Mouse (Mus musculus): ENCODE measurements around the gene Ahcyl1. TPM values are rescaled to one million over a fixed set of nuclear protein-coding genes. Genes with fewer than 3 reads are reported as not detected.
A peak's percentile ranks its signal among the peaks of the same experiment; 100 is the strongest.

Ahcyl1 gene
- polyA plus RNA-seq, 1 experiment from 2014 or later: 96.1 TPM

- ATAC-seq (ENCODE audit: low FRiP score, low TSS enrichment): no peak
- Histone ChIP-seq H3K36me3 (ENCODE audit: insufficient read depth, low read length) (no peaks in the 10 kb centered on the region), H3K4me2 (replicated peaks; ENCODE audit: low read depth, low read length) (no peak overlapping the region), H3K4me1 (ENCODE audit: insufficient read depth, low read length) (no peaks in the 10 kb centered on the region), H3K27ac (ENCODE audit: low read length) (no peak overlapping the region), H3K27me3 (ENCODE audit: insufficient read depth, low read length) (no peaks in the 10 kb centered on the region), H3K9ac (replicated peaks; ENCODE audit: low read length) (no peak overlapping the region), H3K4me3 (ENCODE audit: low read length) (no peak overlapping the region), H3K9me3 (ENCODE audit: low read length) (no peaks in the 10 kb centered on the region)
- 63% methylated on average over 5 of the region's 5 CpGs for WGBS
Observed at GRCm38 (mm10) chr3:107637606-107638172, 58.7 kb downstream of the Ahcyl1 start.

- WGBS: 78% methylated on average over 3 of the region's 3 CpGs
- Histone ChIP-seq H3K4me3 (ENCODE audit: low read length) (no peak overlapping the region), H3K27ac (ENCODE audit: low read length) (no peak overlapping the region), H3K4me1 (ENCODE audit: insufficient read depth, low read length) (no peaks in the 10 kb centered on the region), H3K9me3 (ENCODE audit: low read length) (no peaks in the 10 kb centered on the region), H3K36me3 (ENCODE audit: insufficient read depth, low read length) (no peaks in the 10 kb centered on the region), H3K4me2 (replicated peaks; ENCODE audit: low read depth, low read length) (no peak overlapping the region), H3K27me3 (ENCODE audit: insufficient read depth, low read length) (no peaks in the 10 kb centered on the region), H3K9ac (replicated peaks; ENCODE audit: low read length) (no peak overlapping the region)
- no peak for ATAC-seq (ENCODE audit: low FRiP score, low TSS enrichment)
Observed at GRCm38 (mm10) chr3:107636236-107636635, 60.1 kb downstream of the Ahcyl1 start.

GRCm38 (mm10) chr3:107635836-107636235, 60.5 kb downstream of the Ahcyl1 start:
- Histone ChIP-seq H3K9ac (replicated peaks; ENCODE audit: low read length) (no peak overlapping the region), H3K27ac (ENCODE audit: low read length) (no peak overlapping the region), H3K4me2 (replicated peaks; ENCODE audit: low read depth, low read length) (no peak overlapping the region), H3K4me1 (ENCODE audit: insufficient read depth, low read length) (no peaks in the 10 kb centered on the region), H3K36me3 (ENCODE audit: insufficient read depth, low read length) (no peaks in the 10 kb centered on the region), H3K9me3 (ENCODE audit: low read length) (no peaks in the 10 kb centered on the region), H3K4me3 (ENCODE audit: low read length) (no peak overlapping the region), H3K27me3 (ENCODE audit: insufficient read depth, low read length) (no peaks in the 10 kb centered on the region)
- no peak for ATAC-seq (ENCODE audit: low FRiP score, low TSS enrichment)
- 56% methylated on average over 8 of the region's 8 CpGs for WGBS

DNA sequence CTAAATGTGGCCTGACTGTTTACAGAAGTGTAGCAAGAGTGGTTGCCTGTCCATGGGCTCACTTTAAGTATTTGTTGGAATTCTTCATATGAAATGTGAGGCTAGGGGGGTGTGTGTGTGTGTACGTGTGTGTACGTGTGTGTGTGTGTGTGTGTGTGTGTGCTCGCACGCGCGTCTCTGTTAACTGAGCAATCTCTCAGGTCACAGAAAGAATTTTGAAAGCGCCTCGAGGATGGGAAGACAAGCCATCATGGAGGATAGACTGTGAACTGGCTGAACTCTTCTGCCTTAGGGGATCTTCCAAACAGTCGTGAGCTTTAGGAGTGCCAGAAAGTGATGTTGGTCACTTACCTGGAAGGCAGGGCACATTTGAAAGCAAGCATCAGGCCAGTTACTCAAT, 62.5 kb downstream of the Ahcyl1 start:
- H3K27me3 ChIP-seq (ENCODE audit: insufficient read depth, low read length): no peaks in the 10 kb centered on the region
- H3K4me2 ChIP-seq (replicated peaks; ENCODE audit: low read depth, low read length): no peak overlapping the region
- no peaks in the 10 kb centered on the region for H3K9me3 ChIP-seq (ENCODE audit: low read length)
- 87% methylated on average over 9 of the region's 9 CpGs for WGBS
- no peak overlapping the region for H3K27ac ChIP-seq (ENCODE audit: low read length)
- no peaks in the 10 kb centered on the region for H3K36me3 ChIP-seq (ENCODE audit: insufficient read depth, low read length)
- no peak for ATAC-seq (ENCODE audit: low FRiP score, low TSS enrichment)
- no peak overlapping the region for H3K9ac ChIP-seq (replicated peaks; ENCODE audit: low read length)
- peaks cover 8% of the 10 kb centered on the region for H3K4me1 ChIP-seq (ENCODE audit: insufficient read depth, low read length)
- no peak overlapping the region for H3K4me3 ChIP-seq (ENCODE audit: low read length)

- Histone ChIP-seq H3K4me2 (replicated peaks; ENCODE audit: low read depth, low read length) (no peak overlapping the region), H3K9me3 (ENCODE audit: low read length) (no peaks in the 10 kb centered on the region), H3K9ac (replicated peaks; ENCODE audit: low read length) (no peak overlapping the region), H3K27ac (ENCODE audit: low read length) (no peak overlapping the region), H3K4me1 (ENCODE audit: insufficient read depth, low read length) (peaks cover 8% of the 10 kb centered on the region), H3K4me3 (ENCODE audit: low read length) (no peak overlapping the region), H3K36me3 (ENCODE audit: insufficient read depth, low read length) (no peaks in the 10 kb centered on the region), H3K27me3 (ENCODE audit: insufficient read depth, low read length) (no peaks in the 10 kb centered on the region)
- no peak for ATAC-seq (ENCODE audit: low FRiP score, low TSS enrichment)
- WGBS: 89% methylated on average over 4 of the region's 4 CpGs
Observed at GRCm38 (mm10) chr3:107632786-107633185, 63.6 kb downstream of the Ahcyl1 start.

DNA sequence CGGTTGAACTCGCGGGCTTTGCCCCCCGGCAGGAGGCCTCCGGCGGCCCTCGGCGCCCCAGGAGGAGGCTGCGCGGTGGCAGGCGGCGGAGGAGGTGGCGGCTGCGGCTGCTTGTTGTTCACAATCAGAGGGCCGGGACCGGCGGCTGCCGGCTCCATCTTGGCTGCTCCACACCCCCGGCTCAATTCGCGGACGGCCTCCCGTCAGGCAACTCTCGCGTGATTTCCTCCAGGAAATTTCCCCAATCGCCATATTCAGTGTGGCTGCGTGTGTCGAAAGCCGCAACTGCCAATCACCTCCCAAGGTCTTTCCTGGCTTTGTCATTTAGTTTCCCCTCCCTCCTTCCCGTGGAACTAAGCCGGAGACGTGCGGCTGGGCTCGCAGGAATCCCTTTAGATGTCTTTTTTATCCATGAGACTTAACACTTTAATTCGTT, 64.8 kb downstream of the Ahcyl1 start, which contains the start of gene Strip1:
Gene Strip1 (minus strand): TSS at position 172 of the 436 bp plus-strand sequence.
- Histone ChIP-seq H3K27ac (ENCODE audit: low read length) (peak within 1 kb of the TSS; percentile 78), H3K4me3 (ENCODE audit: low read length) (peak within 1 kb of the TSS; percentile 100), H3K36me3 (ENCODE audit: insufficient read depth, low read length) (peaks cover 11% of the 10 kb centered on the region), H3K9me3 (ENCODE audit: low read length) (no peaks in the 10 kb centered on the region), H3K4me2 (replicated peaks; ENCODE audit: low read depth, low read length) (peak within 1 kb of the TSS; percentile 88), H3K27me3 (ENCODE audit: insufficient read depth, low read length) (no peaks in the 10 kb centered on the region), H3K4me1 (ENCODE audit: insufficient read depth, low read length) (peaks cover 8% of the 10 kb centered on the region), H3K9ac (replicated peaks; ENCODE audit: low read length) (peak within 1 kb of the TSS; percentile 93)
- ATAC-seq (ENCODE audit: low FRiP score, low TSS enrichment): peak; percentile 94
- WGBS: under 1% methylated on average over 35 of the region's 35 CpGs

DNA sequence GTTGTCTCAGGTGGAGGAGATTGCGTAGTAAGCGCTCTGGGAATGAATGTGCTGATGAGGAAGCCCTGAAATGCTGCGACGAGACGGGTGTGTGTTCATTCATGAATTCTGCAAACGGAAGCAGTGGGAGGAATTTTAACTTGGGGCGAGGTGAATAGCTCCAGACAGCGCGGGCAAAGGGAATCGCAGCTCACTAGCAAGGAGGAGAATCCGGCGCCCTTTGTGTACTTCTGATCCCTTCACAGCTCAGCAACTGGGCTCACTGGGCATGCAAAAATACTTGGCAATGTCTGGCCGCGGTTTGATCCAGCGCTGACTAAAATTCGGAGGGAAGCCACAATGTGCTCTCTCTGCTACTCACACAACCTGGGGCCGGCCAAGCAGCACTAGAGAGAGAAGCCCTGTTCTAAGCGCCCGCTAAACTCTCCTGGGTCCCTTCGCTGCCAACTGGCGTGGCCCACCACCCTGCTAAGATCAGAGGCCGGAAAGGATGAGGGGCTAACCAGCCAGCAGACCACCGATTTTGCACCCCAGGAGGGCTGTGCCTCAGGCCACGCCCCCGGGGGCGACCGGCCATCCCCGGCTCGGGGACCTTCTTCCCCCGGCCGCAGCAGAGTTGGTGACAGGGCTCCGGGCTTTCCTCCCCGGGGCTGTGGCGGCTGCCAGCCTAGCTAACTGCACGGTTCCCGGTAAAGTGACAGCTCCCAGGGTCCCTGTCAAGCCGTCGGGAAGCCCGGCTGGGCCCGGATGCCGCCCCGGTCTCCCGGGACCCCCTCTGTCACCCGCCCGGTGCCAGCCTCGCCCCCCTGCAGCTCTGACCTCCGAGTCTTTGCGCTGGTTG, 65.5 kb downstream of the Ahcyl1 start, which contains the start of gene Gm10961:
Gene Gm10961 (plus strand): TSS at position 641 of the 841 bp plus-strand sequence.
- ATAC-seq (ENCODE audit: low FRiP score, low TSS enrichment): peak; percentile 79
- Histone ChIP-seq H3K27ac (ENCODE audit: low read length) (peak within 1 kb of the TSS; percentile 78), H3K4me3 (ENCODE audit: low read length) (peak within 1 kb of the TSS; percentile 100), H3K9ac (replicated peaks; ENCODE audit: low read length) (peak within 1 kb of the TSS; percentile 93), H3K36me3 (ENCODE audit: insufficient read depth, low read length) (peaks cover 17% of the 10 kb centered on the region), H3K27me3 (ENCODE audit: insufficient read depth, low read length) (no peaks in the 10 kb centered on the region), H3K4me2 (replicated peaks; ENCODE audit: low read depth, low read length) (peak within 1 kb of the TSS; percentile 88), H3K4me1 (ENCODE audit: insufficient read depth, low read length) (peaks cover 8% of the 10 kb centered on the region), H3K9me3 (ENCODE audit: low read length) (no peaks in the 10 kb centered on the region)
- WGBS: 1% methylated on average over 47 of the region's 48 CpGs

GRCm38 (mm10) chr3:107629411-107629810, 66.9 kb downstream of the Ahcyl1 start:
- Histone ChIP-seq H3K36me3 (ENCODE audit: insufficient read depth, low read length) (peaks cover 32% of the 10 kb centered on the region), H3K27me3 (ENCODE audit: insufficient read depth, low read length) (no peaks in the 10 kb centered on the region), H3K4me3 (ENCODE audit: low read length) (no peak overlapping the region), H3K27ac (ENCODE audit: low read length) (no peak overlapping the region), H3K9ac (replicated peaks; ENCODE audit: low read length) (no peak overlapping the region), H3K9me3 (ENCODE audit: low read length) (no peaks in the 10 kb centered on the region), H3K4me1 (ENCODE audit: insufficient read depth, low read length) (peaks cover 8% of the 10 kb centered on the region), H3K4me2 (replicated peaks; ENCODE audit: low read depth, low read length) (no peak overlapping the region)
- ATAC-seq (ENCODE audit: low FRiP score, low TSS enrichment): no peak
- WGBS: 92% methylated on average over 4 of the region's 4 CpGs

GRCm38 (mm10) chr3:107628551-107628950, 67.8 kb downstream of the Ahcyl1 start:
- Histone ChIP-seq H3K9me3 (ENCODE audit: low read length) (no peaks in the 10 kb centered on the region), H3K4me2 (replicated peaks; ENCODE audit: low read depth, low read length) (no peak overlapping the region), H3K4me3 (ENCODE audit: low read length) (no peak overlapping the region), H3K4me1 (ENCODE audit: insufficient read depth, low read length) (peaks cover 8% of the 10 kb centered on the region), H3K9ac (replicated peaks; ENCODE audit: low read length) (no peak overlapping the region), H3K27ac (ENCODE audit: low read length) (no peak overlapping the region), H3K36me3 (ENCODE audit: insufficient read depth, low read length) (peaks cover 40% of the 10 kb centered on the region), H3K27me3 (ENCODE audit: insufficient read depth, low read length) (no peaks in the 10 kb centered on the region)
- ATAC-seq (ENCODE audit: low FRiP score, low TSS enrichment): no peak
- WGBS: 93% methylated on average over 2 of the region's 2 CpGs

DNA sequence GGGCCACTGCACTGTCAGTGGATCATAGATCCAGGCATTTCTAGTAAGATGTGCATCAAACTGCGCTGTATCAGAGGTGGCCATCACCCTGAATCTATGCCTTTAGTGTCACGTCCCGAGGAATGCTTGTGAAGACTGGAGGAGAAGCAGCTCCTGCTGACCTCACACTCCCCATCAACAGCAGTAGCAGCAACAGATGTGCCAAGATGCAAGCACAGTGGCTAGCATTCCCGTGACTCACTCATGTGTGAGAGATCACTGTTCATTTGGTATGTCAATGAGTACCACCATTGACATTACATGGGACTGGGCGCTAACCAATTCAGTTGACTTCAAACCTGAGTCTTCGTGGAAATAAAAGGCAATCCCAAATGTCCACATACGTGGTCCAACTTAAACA, 68.7 kb downstream of the Ahcyl1 start:
- no peak overlapping the region for H3K4me3 ChIP-seq (ENCODE audit: low read length)
- no peak overlapping the region for H3K9ac ChIP-seq (replicated peaks; ENCODE audit: low read length)
- no peaks in the 10 kb centered on the region for H3K9me3 ChIP-seq (ENCODE audit: low read length)
- peaks cover 49% of the 10 kb centered on the region for H3K36me3 ChIP-seq (ENCODE audit: insufficient read depth, low read length)
- H3K4me2 ChIP-seq (replicated peaks; ENCODE audit: low read depth, low read length): no peak overlapping the region
- peaks cover 8% of the 10 kb centered on the region for H3K4me1 ChIP-seq (ENCODE audit: insufficient read depth, low read length)
- ATAC-seq (ENCODE audit: low FRiP score, low TSS enrichment): no peak
- WGBS: 81% methylated on average over 7 of the region's 7 CpGs
- H3K27me3 ChIP-seq (ENCODE audit: insufficient read depth, low read length): no peaks in the 10 kb centered on the region
- H3K27ac ChIP-seq (ENCODE audit: low read length): no peak overlapping the region

Measured in kidney, embryonic 16.5 days (tissue).